Mouse (Mus musculus) hindbrain, embryonic 13.5 days (tissue): ENCODE measurements at regions not wholly inside any gene's neighbourhood (a gene's known extent, or its start where the extent isn't known, plus 50 kb on each side); places are given as distances from the start of the nearest gene placed in this dataset.

Experiments
- ATAC-seq: fragments of 200-750 bp; cut with Nextera tagmentation; 2 replicates; pipeline ENCODE4 v1.8.0; 2017; ENCODE audit warnings: moderate TSS enrichment; ENCODE audit not compliant: low FRiP score
- H3K27ac ChIP-seq: fragments of 300-500 bp; sonication (generic); 2 replicates; pipeline ENCODE4 v1.5.1; 2015; ENCODE audit warnings: inconsistent platforms, mild to moderate bottlenecking, moderate library complexity
- H3K27me3 ChIP-seq: fragments of 300-500 bp; sonication (generic); 2 replicates; pipeline ENCODE4 v1.6.1; 2015; ENCODE audit warnings: mild to moderate bottlenecking, inconsistent platforms
- H3K36me3 ChIP-seq: fragments of 300-500 bp; sonication (generic); 2 replicates; pipeline ENCODE4 v1.6.1; 2015; ENCODE audit warnings: mild to moderate bottlenecking, inconsistent platforms
- H3K4me1 ChIP-seq: fragments of 300-500 bp; sonication (generic); replicated peaks from 2 replicates; pipeline ENCODE4 v1.6.1; 2015; ENCODE audit warnings: inconsistent platforms
- H3K4me2 ChIP-seq: fragments of 300-500 bp; sonication (generic); 2 replicates; pipeline ENCODE4 v1.6.1; 2015; ENCODE audit warnings: inconsistent platforms, mild to moderate bottlenecking, moderate library complexity
- H3K4me3 ChIP-seq: fragments of 300-500 bp; sonication (generic); 2 replicates; pipeline ENCODE4 v1.5.1; 2015; ENCODE audit warnings: mild to moderate bottlenecking, inconsistent platforms
- H3K9ac ChIP-seq: fragments of 300-500 bp; sonication (generic); 2 replicates; pipeline ENCODE4 v1.6.1; 2015; ENCODE audit warnings: mild to moderate bottlenecking, inconsistent platforms
- H3K9me3 ChIP-seq: fragments of 300-500 bp; sonication (generic); 2 replicates; pipeline ENCODE4 v1.6.1; 2016; ENCODE audit warnings: inconsistent platforms
- WGBS: fragments of 180-500 bp; shearing (Covaris S2); methylation state at CpG from one replicate; pipeline ENCODE4 v1.1.7; 2015; 5-methylcytosine and 5-hydroxymethylcytosine counted together

DNA sequence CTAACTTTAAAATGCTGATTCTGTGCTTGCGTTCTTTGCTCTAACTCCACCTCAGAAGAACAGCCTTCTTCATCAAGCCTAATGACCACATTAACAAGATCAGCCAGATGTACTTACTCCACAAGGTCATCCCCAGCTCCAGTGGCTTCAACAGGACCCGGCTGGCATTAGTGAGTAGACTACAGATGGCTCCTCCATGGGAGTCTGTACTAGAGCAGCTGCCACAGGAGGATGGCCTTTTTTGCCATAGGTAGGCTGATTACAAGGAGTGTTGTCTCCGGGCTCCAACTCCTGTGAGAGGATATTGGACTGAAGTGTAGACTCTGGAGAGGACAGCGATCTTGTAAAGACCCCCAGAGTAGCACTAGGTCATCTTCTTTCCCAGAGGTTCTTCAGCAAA lies 729.7 kb downstream of the Galc start:
- Histone ChIP-seq H3K4me1 (no peaks in the 10 kb centered on the region), H3K27ac (no peak overlapping the region), H3K36me3 (no peaks in the 10 kb centered on the region), H3K27me3 (no peaks in the 10 kb centered on the region), H3K4me2 (no peak overlapping the region), H3K9ac (no peak overlapping the region), H3K4me3 (no peak overlapping the region), H3K9me3 (no peaks in the 10 kb centered on the region)
- 93% methylated on average over 4 of the region's 4 CpGs for WGBS
- no peak for ATAC-seq

GRCm38 (mm10) chr12:97525931-97526330 lies 733.3 kb downstream of the Galc start:
- Histone ChIP-seq H3K9ac (no peak overlapping the region), H3K4me3 (no peak overlapping the region), H3K27ac (no peak overlapping the region), H3K36me3 (no peaks in the 10 kb centered on the region), H3K4me2 (no peak overlapping the region), H3K27me3 (no peaks in the 10 kb centered on the region), H3K4me1 (no peaks in the 10 kb centered on the region), H3K9me3 (no peaks in the 10 kb centered on the region)
- no peak for ATAC-seq
- WGBS: 56% methylated on average over 1 of the region's 1 CpGs

GRCm38 (mm10) chr12:97519834-97520489 lies 739.3 kb downstream of the Galc start:
- no peak for ATAC-seq
- no peaks in the 10 kb centered on the region for H3K36me3 ChIP-seq
- no peaks in the 10 kb centered on the region for H3K4me1 ChIP-seq
- H3K27ac ChIP-seq: no peak overlapping the region
- H3K4me3 ChIP-seq: no peak overlapping the region
- no peak overlapping the region for H3K9ac ChIP-seq
- H3K4me2 ChIP-seq: no peak overlapping the region
- no peaks in the 10 kb centered on the region for H3K9me3 ChIP-seq
- no peaks in the 10 kb centered on the region for H3K27me3 ChIP-seq
- WGBS: 70% methylated on average over 4 of the region's 4 CpGs

DNA sequence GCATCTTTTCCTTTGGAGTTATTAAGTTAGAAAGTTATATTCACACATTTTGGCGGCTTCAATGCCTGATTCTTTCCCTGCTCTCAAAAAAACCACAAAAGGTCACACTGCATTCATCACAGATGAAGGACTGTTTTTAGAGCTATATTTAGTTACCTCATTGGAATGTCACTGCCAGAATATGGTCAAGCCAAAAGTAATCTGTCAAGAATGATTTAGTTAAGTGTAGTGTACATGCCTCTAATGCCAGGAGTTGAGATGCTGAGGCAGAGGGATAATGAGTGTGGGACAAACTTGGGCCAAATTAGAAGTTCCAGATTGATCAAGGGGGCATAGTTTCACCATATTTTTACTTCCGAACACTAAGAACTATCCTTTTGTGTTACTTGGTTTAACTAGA lies 741.7 kb downstream of the Galc start:
- no peak overlapping the region for H3K4me3 ChIP-seq
- 89% methylated on average over 2 of the region's 2 CpGs for WGBS
- ATAC-seq: no peak
- H3K9ac ChIP-seq: no peak overlapping the region
- no peaks in the 10 kb centered on the region for H3K4me1 ChIP-seq
- no peaks in the 10 kb centered on the region for H3K36me3 ChIP-seq
- H3K9me3 ChIP-seq: no peaks in the 10 kb centered on the region
- H3K27me3 ChIP-seq: no peaks in the 10 kb centered on the region
- no peak overlapping the region for H3K4me2 ChIP-seq
- H3K27ac ChIP-seq: no peak overlapping the region

- no peaks in the 10 kb centered on the region for H3K27me3 ChIP-seq
- no peak overlapping the region for H3K9ac ChIP-seq
- H3K36me3 ChIP-seq: no peaks in the 10 kb centered on the region
- H3K4me1 ChIP-seq: 0 out of 2 replicates have a peak, but pooled peaks cover 3% of the 10 kb centered on the region
- H3K9me3 ChIP-seq: no peaks in the 10 kb centered on the region
- H3K27ac ChIP-seq: no peak overlapping the region
- no peak overlapping the region for H3K4me3 ChIP-seq
- ATAC-seq: no peak
- no peak overlapping the region for H3K4me2 ChIP-seq
- WGBS: 93% methylated on average over 5 of the region's 5 CpGs
Measured at GRCm38 (mm10) chr12:97515805-97516204, 743.5 kb downstream of the Galc start.

- H3K4me1 ChIP-seq: 0 out of 2 replicates have a peak, but pooled peaks cover 3% of the 10 kb centered on the region
- H3K36me3 ChIP-seq: no peaks in the 10 kb centered on the region
- H3K4me2 ChIP-seq: no peak overlapping the region
- H3K4me3 ChIP-seq: no peak overlapping the region
- WGBS: 39% methylated on average over 9 of the region's 9 CpGs
- H3K27me3 ChIP-seq: no peaks in the 10 kb centered on the region
- no peak overlapping the region for H3K27ac ChIP-seq
- no peak for ATAC-seq
- no peaks in the 10 kb centered on the region for H3K9me3 ChIP-seq
- H3K9ac ChIP-seq: no peak overlapping the region
Measured at GRCm38 (mm10) chr12:97511866-97512265, 747.4 kb downstream of the Galc start.

DNA sequence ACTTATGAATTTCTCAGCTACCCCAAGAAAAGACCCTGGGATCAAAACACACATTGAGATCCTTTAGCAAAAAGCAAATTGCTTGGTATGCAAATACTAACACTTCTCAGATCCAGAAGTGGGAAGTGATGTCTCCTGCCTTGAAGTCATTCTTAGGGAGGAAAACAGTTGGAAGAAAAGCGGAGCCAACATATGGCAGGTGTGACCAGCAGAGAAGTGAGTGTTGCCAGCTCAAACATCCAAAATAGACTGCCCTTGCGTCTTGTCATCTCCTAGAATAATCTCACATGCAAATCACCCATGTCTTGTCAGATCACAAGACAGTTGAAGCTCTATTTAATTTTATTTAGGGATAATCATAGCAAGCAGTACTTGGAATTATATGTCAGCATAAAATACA lies 757.8 kb downstream of the Galc start:
- 86% methylated on average over 2 of the region's 2 CpGs for WGBS
- ATAC-seq: no peak
- H3K9me3 ChIP-seq: no peaks in the 10 kb centered on the region
- no peak overlapping the region for H3K4me3 ChIP-seq
- no peaks in the 10 kb centered on the region for H3K36me3 ChIP-seq
- no peaks in the 10 kb centered on the region for H3K27me3 ChIP-seq
- H3K4me1 ChIP-seq: no peaks in the 10 kb centered on the region
- H3K4me2 ChIP-seq: no peak overlapping the region
- no peak overlapping the region for H3K9ac ChIP-seq
- H3K27ac ChIP-seq: no peak overlapping the region

DNA sequence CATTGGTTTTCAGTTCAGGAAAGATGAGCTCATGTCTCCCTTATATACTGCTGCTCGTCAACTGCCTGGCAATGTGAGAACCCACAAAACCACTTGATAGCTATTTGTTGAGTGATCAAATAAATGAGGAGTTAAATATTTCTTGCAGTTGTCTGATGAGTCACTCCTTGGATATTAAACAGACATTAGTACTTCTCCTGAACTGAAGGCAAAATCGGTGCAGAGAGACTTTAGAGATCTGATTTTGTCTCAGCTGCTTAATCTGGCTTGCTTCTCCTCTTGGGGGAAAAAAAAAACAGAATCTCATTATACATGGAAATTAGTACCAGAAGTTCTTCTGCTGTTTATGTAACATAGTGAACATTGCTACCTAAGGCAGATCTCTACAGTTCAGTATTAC lies 775.7 kb downstream of the Galc start:
- no peaks in the 10 kb centered on the region for H3K36me3 ChIP-seq
- no peaks in the 10 kb centered on the region for H3K4me1 ChIP-seq
- H3K27me3 ChIP-seq: no peaks in the 10 kb centered on the region
- no peak overlapping the region for H3K4me2 ChIP-seq
- H3K27ac ChIP-seq: no peak overlapping the region
- no peak overlapping the region for H3K9ac ChIP-seq
- no peak overlapping the region for H3K4me3 ChIP-seq
- H3K9me3 ChIP-seq: no peaks in the 10 kb centered on the region
- ATAC-seq: no peak
- 57% methylated on average over 2 of the region's 2 CpGs for WGBS

GRCm38 (mm10) chr12:97476466-97477250 lies 782.6 kb downstream of the Galc start:
- Histone ChIP-seq H3K9ac (no peak overlapping the region), H3K4me1 (peaks cover 13% of the 10 kb centered on the region), H3K9me3 (no peaks in the 10 kb centered on the region), H3K36me3 (no peaks in the 10 kb centered on the region), H3K4me2 (peak overlapping the region; percentile 27; the same call in 1 of the 2 replicates), H3K27me3 (no peaks in the 10 kb centered on the region), H3K4me3 (no peak overlapping the region), H3K27ac (0 out of 2 replicates have a peak overlapping the region, but pooled peaks have one; percentile 40)
- ATAC-seq: no peak
- WGBS: 22% methylated on average over 11 of the region's 11 CpGs

GRCm38 (mm10) chr12:97475751-97476150 lies 783.5 kb downstream of the Galc start:
- no peaks in the 10 kb centered on the region for H3K9me3 ChIP-seq
- 9% methylated on average over 2 of the region's 2 CpGs for WGBS

DNA sequence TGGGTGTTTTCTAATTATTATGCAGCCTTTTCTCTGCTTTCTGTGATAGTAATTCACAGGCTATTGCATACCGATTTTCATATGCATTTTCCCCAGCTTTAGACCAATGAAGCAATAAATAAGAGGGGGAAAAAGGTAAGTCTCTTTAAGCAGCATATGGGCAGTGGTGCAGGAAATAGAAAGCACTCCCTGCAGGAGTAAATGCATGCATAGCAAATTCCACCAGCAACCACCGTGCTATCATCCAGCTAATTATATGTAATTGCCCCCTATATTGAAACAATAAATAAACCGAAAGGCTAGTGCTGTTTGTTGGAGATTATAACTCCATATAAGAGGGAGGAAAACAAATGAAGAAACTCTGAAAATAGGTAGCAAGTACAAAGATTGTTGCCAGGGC lies 790.1 kb downstream of the Galc start:
- Histone ChIP-seq H3K27ac (no peak overlapping the region), H3K36me3 (no peaks in the 10 kb centered on the region), H3K4me1 (no peaks in the 10 kb centered on the region), H3K4me2 (no peak overlapping the region), H3K27me3 (no peaks in the 10 kb centered on the region), H3K4me3 (no peak overlapping the region), H3K9me3 (no peaks in the 10 kb centered on the region), H3K9ac (no peak overlapping the region)
- 61% methylated on average over 3 of the region's 3 CpGs for WGBS
- no peak for ATAC-seq

More at GRCm38 (mm10) chr12:97475751-97476150, 783.5 kb downstream of the Galc start:
- Histone ChIP-seq H3K9ac (no peak overlapping the region), H3K4me2 (no peak overlapping the region), H3K4me3 (no peak overlapping the region), H3K27me3 (no peaks in the 10 kb centered on the region), H3K27ac (no peak overlapping the region), H3K4me1 (peaks cover 13% of the 10 kb centered on the region), H3K36me3 (no peaks in the 10 kb centered on the region)
- no peak for ATAC-seq

DNA sequence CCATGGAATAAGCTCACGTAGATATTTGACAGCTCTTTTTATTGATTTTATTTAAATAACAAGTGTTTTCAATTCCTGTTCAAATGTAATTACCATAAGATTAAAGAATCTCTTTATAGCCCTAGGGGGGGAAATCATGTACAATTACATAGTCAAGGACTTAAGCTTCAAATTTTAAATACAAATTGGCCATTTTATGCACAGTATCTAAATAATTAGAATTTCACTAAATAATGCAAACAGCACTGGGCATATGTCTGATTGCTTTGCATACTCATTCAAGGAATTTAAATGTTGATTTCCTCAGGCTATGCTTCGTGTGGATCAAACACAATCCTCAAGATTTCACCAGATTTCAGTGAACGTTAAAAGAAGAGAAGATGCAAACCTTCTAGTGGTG lies 823.1 kb downstream of the Galc start:
- Histone ChIP-seq H3K27me3 (no peaks in the 10 kb centered on the region), H3K4me3 (no peak overlapping the region), H3K9me3 (no peaks in the 10 kb centered on the region), H3K27ac (no peak overlapping the region), H3K4me1 (no peaks in the 10 kb centered on the region), H3K9ac (no peak overlapping the region), H3K36me3 (no peaks in the 10 kb centered on the region), H3K4me2 (no peak overlapping the region)
- no peak for ATAC-seq
- 53% methylated on average over 3 of the region's 3 CpGs for WGBS

DNA sequence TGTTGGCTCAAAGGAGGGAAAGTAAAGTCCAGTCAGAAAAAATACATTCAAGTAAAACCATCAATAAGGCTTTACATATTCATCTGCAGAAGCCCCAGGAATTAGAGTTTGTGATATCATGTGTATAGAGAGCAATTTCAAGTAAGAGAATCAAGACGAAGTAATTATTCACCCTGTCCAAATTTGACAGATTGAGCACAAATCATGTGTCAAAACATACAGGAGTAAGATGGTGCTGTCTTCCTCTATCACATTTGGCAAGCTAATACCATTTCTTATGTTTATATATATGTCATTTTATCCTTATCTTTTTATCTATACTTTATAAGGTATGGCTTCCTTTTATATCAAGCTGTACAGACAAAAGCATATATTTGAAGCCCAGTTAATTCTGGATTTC lies 825.2 kb downstream of the Galc start:
- H3K4me2 ChIP-seq: no peak overlapping the region
- H3K4me1 ChIP-seq: no peaks in the 10 kb centered on the region
- H3K36me3 ChIP-seq: no peaks in the 10 kb centered on the region
- WGBS: 75% methylated on average over 1 of the region's 1 CpGs
- no peak overlapping the region for H3K4me3 ChIP-seq
- H3K27me3 ChIP-seq: no peaks in the 10 kb centered on the region
- no peak overlapping the region for H3K9ac ChIP-seq
- ATAC-seq: no peak
- H3K27ac ChIP-seq: no peak overlapping the region
- no peaks in the 10 kb centered on the region for H3K9me3 ChIP-seq
